Mouse (Mus musculus) myocyte (in vitro differentiated cells): Measurements from ENCODE around the gene Ctsh.

Experiments
- E2F4 ChIP-seq: IDR thresholded peaks from one replicate; pipeline ENCODE4 v1.6.1; 2011; ENCODE audit warnings: mild to moderate bottlenecking, control low read depth, moderate library complexity; ENCODE audit not compliant: insufficient read depth
- MAX ChIP-seq: IDR thresholded peaks from one replicate; pipeline ENCODE4 v1.6.1; 2011; ENCODE audit warnings: low read depth, mild to moderate bottlenecking, control low read depth
- MYOG ChIP-seq, 3 experiments: IDR thresholded peaks; one replicate each; pipeline ENCODE4 v1.6.1; 2011; ENCODE audit warnings: control low read depth in 2 of 3, low read depth in 2 of 3, mild to moderate bottlenecking in 2 of 3; ENCODE audit not compliant: insufficient read length in 2 of 3, control insufficient read depth in 1 of 3, insufficient read depth in 1 of 3
- POLR2A ChIP-seq: IDR thresholded peaks from one replicate; pipeline ENCODE4 v1.6.1; 2011; ENCODE audit warnings: low read depth, mild to moderate bottlenecking, control low read depth, moderate library complexity; ENCODE audit not compliant: insufficient read length
- REST ChIP-seq: IDR thresholded peaks from one replicate; pipeline ENCODE4 v1.6.1; 2011; ENCODE audit warnings: mild to moderate bottlenecking, control low read depth, moderate library complexity; ENCODE audit not compliant: insufficient read depth, insufficient read length
- SRF ChIP-seq: IDR thresholded peaks from one replicate; pipeline ENCODE4 v1.6.1; 2011; ENCODE audit warnings: low read depth; ENCODE audit not compliant: control insufficient read depth, insufficient read length
- USF1 ChIP-seq: IDR thresholded peaks from one replicate; pipeline ENCODE4 v1.6.1; 2011; ENCODE audit warnings: low read depth, mild to moderate bottlenecking, control low read depth, moderate library complexity

DNA sequence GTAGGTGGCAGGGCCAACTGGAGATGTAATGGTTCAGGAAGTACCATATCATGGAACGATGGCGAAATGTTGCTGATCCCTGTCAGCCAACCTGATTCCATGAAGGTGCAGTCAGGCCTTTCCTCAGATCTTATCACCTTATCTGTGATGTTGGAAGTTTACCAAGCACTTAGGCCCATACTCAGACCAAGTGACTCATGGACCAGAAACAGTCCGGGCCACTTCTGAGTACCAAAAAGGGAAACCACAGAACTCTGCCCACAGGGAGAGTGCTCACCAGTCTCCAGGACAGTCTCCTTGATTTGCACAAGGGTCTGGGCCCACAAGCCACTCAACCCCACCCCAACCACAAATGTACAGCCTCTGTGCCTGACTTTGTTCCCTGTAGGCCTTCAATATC, 18.2 kb upstream of the Ctsh start:
- no peak for TF ChIP-seq REST
- no peak for TF ChIP-seq SRF
- no peak for TF ChIP-seq POLR2A
- TF ChIP-seq MYOG (IDR thresholded peaks at IDR 0.05; ENCODE audit: control insufficient read depth in 1 of 3, insufficient read depth in 1 of 3, insufficient read length in 2 of 3, low read depth in 2 of 3), result no peak
- no peak for TF ChIP-seq E2F4
- TF ChIP-seq MAX, result no peak
- no peak for TF ChIP-seq USF1
